Mouse (Mus musculus): ENCODE measurements around the gene Vinac1. TPM values are rescaled to one million over a fixed set of nuclear protein-coding genes. Genes with fewer than 3 reads are reported as not detected.

Gene Vinac1
- polyA plus RNA-seq (2012; rRNA removed; ENCODE audit: low replicate concordance): 0.07 TPM in 1 of 2 replicates, not detected in the other

GRCm38 (mm10) chr2:129047811-129048210 lies at the start of gene Vinac1:
TSS of gene Vinac1 (minus strand) at chr2:129048172.

GRCm38 (mm10) chr2:129065437-129066282 lies 17.7 kb upstream of the Vinac1 start, which contains the start of gene Ttl:
TSS of gene Ttl (plus strand) at chr2:129065942.

Other genes with a start within 250 kb of the Vinac1 start
- gene Tmem87b, start 230.1 kb downstream of the Vinac1 start, polyA plus RNA-seq (2012; rRNA removed; ENCODE audit: low replicate concordance): 8.7 and 8.8 TPM in 2 replicates
- gene Fbln7, start 185.2 kb downstream of the Vinac1 start, polyA plus RNA-seq (2012; rRNA removed; ENCODE audit: low replicate concordance): 3.4 and 4.3 TPM in 2 replicates
- gene Zc3h8, start 104.1 kb downstream of the Vinac1 start, polyA plus RNA-seq (2012; rRNA removed; ENCODE audit: low replicate concordance): 0.18 and 0.53 TPM in 2 replicates
- 0.39 and 1.6 TPM in 2 replicates for gene Zc3h6, start 80.8 kb downstream of the Vinac1 start, polyA plus RNA-seq (2012; rRNA removed; ENCODE audit: low replicate concordance)
- 2.2 and 2.5 TPM in 2 replicates for gene Gm10762, start 80.4 kb downstream of the Vinac1 start, polyA plus RNA-seq (2012; rRNA removed; ENCODE audit: low replicate concordance)
- gene Ttl, start 17.8 kb upstream of the Vinac1 start, polyA plus RNA-seq (2012; rRNA removed; ENCODE audit: low replicate concordance): 1.00 and 2.2 TPM in 2 replicates
- 7.0 and 13.4 TPM in 2 replicates for gene Polr1b, start 52.8 kb upstream of the Vinac1 start, polyA plus RNA-seq (2012; rRNA removed; ENCODE audit: low replicate concordance)
- 26.5 and 58.9 TPM in 2 replicates for gene Chchd5, start 81.5 kb upstream of the Vinac1 start, polyA plus RNA-seq (2012; rRNA removed; ENCODE audit: low replicate concordance)
- gene Slc20a1, start 150.6 kb upstream of the Vinac1 start, polyA plus RNA-seq (2012; rRNA removed; ENCODE audit: low replicate concordance): 5.7 and 6.9 TPM in 2 replicates
- gene Ckap2l, start 249.0 kb upstream of the Vinac1 start, polyA plus RNA-seq (2012; rRNA removed; ENCODE audit: low replicate concordance): 0.55 and 0.68 TPM in 2 replicates